Mouse (Mus musculus): ENCODE results near the gene BC025920. TPM values are rescaled to one million over a fixed set of nuclear protein-coding genes. Genes with fewer than 3 reads are reported as not detected.

Gene BC025920
- 1 to 10 TPM; 3.2 to 3.6 TPM for total RNA-seq (2023)

GRCm38 (mm10) chr10:81605974-81606751 is at the start of gene BC025920:
Gene BC025920, plus strand, starts transcription at chr10:81606270.

DNA sequence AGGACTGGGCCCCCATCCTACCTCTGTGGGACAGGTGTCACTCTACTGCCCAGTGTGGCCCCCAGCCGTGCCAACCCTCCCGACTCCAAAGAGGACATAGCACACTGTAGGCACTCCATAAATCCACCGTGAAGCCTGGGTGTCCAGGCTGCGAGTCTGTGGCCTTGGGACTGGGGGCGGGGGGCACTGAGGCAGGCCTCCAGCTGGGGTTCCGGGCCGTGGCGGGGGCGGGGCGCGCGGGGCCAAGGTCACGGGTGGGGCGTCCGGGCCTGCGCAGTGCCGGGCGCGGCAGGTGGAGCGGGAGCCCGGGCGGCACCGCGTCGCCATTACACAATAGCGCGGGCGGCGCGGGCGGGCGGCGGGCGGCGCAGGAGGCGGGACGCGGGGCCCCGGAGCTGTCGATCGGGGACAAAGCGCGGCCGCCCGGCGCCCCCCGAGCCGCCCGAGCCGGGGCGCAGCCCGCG is 46.9 kb upstream of the BC025920 start, which contains the start of gene Aes:
Gene Aes (plus strand): TSS at position 326 of the 464 bp plus-strand sequence.

GRCm38 (mm10) chr10:81574081-81575056 is 31.7 kb upstream of the BC025920 start, which contains the start of gene Tle2:
Gene Tle2, plus strand, starts transcription at chr10:81574561.

GRCm38 (mm10) chr10:81600738-81601203 is 5.3 kb upstream of the BC025920 start, which contains the start of gene Tle6:
Gene Tle6, minus strand, starts transcription at chr10:81601073.

GRCm38 (mm10) chr10:81626994-81627835 is 21.1 kb downstream of the BC025920 start, which contains the start of gene Sirt6:
Gene Sirt6, minus strand, starts transcription at chr10:81627797.

DNA sequence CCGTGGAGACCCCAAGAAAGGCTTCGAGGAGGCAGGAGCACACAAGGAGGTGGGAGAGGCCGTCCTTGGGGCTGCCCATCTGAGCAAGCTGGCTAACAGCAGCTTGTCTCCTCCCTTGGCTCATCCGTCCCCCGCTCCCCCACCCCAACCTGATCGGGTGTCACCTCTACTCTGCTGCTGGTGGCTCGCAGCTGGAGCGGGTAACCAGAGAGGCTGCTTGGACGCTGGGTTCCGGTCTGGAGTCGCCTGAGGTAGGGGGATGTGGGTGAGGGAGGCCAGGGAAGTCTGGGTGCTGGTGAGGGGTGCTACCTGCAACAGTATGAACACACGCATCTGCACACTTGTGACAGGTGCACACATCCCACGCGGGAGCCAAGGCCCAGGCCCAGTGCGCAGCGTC is 22.3 kb downstream of the BC025920 start, which contains the start of gene Ankrd24:
Gene Ankrd24 (plus strand): TSS at position 151 of the 400 bp plus-strand sequence.

GRCm38 (mm10) chr10:81648803-81649775 is 43.0 kb downstream of the BC025920 start, which contains the start of gene Gm10778:
Gene Gm10778, plus strand, starts transcription at chr10:81649059.

Other genes with a start within 250 kb of the BC025920 start
- 10 to 100 TPM in 1 of 2 experiments, 1 to 10 TPM in 1; 5.9 to 10.6 TPM for gene Mfsd12, start 248.8 kb upstream of the BC025920 start, total RNA-seq (2023)
- 10 to 100 TPM in 1 of 2 experiments, 1 to 10 TPM in 1; 8.0 to 10.6 TPM for gene 4930404N11Rik, start 240.5 kb upstream of the BC025920 start, total RNA-seq (2023)
- 10 to 100 TPM; 32.5 to 38.5 TPM for gene Fzr1, start 227.8 kb upstream of the BC025920 start, total RNA-seq (2023)
- gene Dohh, start 221.8 kb upstream of the BC025920 start, total RNA-seq (2023): 10 to 100 TPM; 38.0 to 44.2 TPM
- gene Gm48551, start 221.8 kb upstream of the BC025920 start, total RNA-seq (2023): 1 to 10 TPM; 3.3 to 5.8 TPM
- 1 to 10 TPM; 6.1 to 6.4 TPM for gene Gm48552, start 217.3 kb upstream of the BC025920 start, total RNA-seq (2023)
- gene Smim24, start 213.2 kb upstream of the BC025920 start, total RNA-seq (2023): 1 to 10 TPM; 3.6 to 6.8 TPM
- gene Nfic, start 150.6 kb upstream of the BC025920 start, total RNA-seq (2023): 10 to 100 TPM; 18.7 to 22.7 TPM
- under 1 TPM in 1 of 2 experiments, not detected in 1; 0.44 TPM for gene Celf5, start 123.6 kb upstream of the BC025920 start, total RNA-seq (2023)
- gene Ncln, start 109.9 kb upstream of the BC025920 start, total RNA-seq (2023): 100 to 1,000 TPM; 203 to 223 TPM
- 100 to 1,000 TPM; 155 to 169 TPM for gene S1pr4, start 106.1 kb upstream of the BC025920 start, total RNA-seq (2023)
- gene Gna15, start 82.0 kb upstream of the BC025920 start, total RNA-seq (2023): 10 to 100 TPM; 12.5 to 23.0 TPM
- 10 to 100 TPM; 26.8 to 35.6 TPM for gene Gna11, start 61.1 kb upstream of the BC025920 start, total RNA-seq (2023)
- gene Aes, start 46.8 kb upstream of the BC025920 start, total RNA-seq (2023): 100 to 1,000 TPM; 555 to 631 TPM
- gene Tle2, start 31.7 kb upstream of the BC025920 start, total RNA-seq (2023): 1 to 10 TPM; 5.1 to 5.2 TPM
- 1 to 10 TPM in 1 of 2 experiments, not detected in 1; 1.6 TPM for gene Tle6, start 5.2 kb upstream of the BC025920 start, total RNA-seq (2023)
- 10 to 100 TPM; 23.1 to 24.3 TPM for gene Sirt6, start 21.5 kb downstream of the BC025920 start, total RNA-seq (2023)
- 1 to 10 TPM; 3.5 to 4.3 TPM for gene Ankrd24, start 22.3 kb downstream of the BC025920 start, total RNA-seq (2023)
- 1 to 10 TPM; 2.5 to 2.6 TPM for gene Gm10778, start 42.8 kb downstream of the BC025920 start, total RNA-seq (2023)
- gene Zfp433, start 98.6 kb downstream of the BC025920 start, total RNA-seq (2023): 10 to 100 TPM in 1 of 2 experiments, 1 to 10 TPM in 1; 9.9 to 10.1 TPM
- 1 to 10 TPM; 1.6 to 3.4 TPM for gene Gm3055, start 164.9 kb downstream of the BC025920 start, total RNA-seq (2023)
- gene Gm4767, start 205.9 kb downstream of the BC025920 start, total RNA-seq (2023): 1 to 10 TPM; 2.6 to 3.5 TPM